Mouse (Mus musculus) liver, embryonic 14.5 days (tissue): Measurements from ENCODE around the gene Syndig1l. TPM values are rescaled to one million over a fixed set of nuclear protein-coding genes. Genes with fewer than 3 reads are reported as not detected.

Experiments
- ATAC-seq: fragments of 200-750 bp; cut with Nextera tagmentation; 2 replicates; pipeline ENCODE4 v1.8.0; 2017; ENCODE audit warnings: moderate number of reproducible peaks, mild to moderate bottlenecking, moderate library complexity; ENCODE audit not compliant: insufficient read depth
- DNase-seq, 3 experiments: peaks; one replicate each; pipeline ENCODE4 v3.0.0-alpha.2; 2012 to 2013; ENCODE audit warnings: low read depth in 3 of 3, low spot score in 3 of 3
- H3K27ac ChIP-seq: fragments of 300-500 bp; sonication (generic); 2 replicates; pipeline ENCODE4 v1.5.1; 2014; ENCODE audit warnings: moderate library complexity, mild to moderate bottlenecking, control low read depth, inconsistent platforms
- H3K27me3 ChIP-seq: fragments of 300-500 bp; sonication (generic); 2 replicates; pipeline ENCODE4 v1.6.1; 2014; ENCODE audit warnings: mild to moderate bottlenecking, low read length, moderate library complexity; ENCODE audit not compliant: control insufficient read depth, insufficient read depth
- H3K36me3 ChIP-seq: fragments of 300-500 bp; sonication (generic); replicated peaks from 2 replicates; pipeline ENCODE4 v1.6.1; 2014; ENCODE audit warnings: low read depth; ENCODE audit not compliant: control insufficient read depth, insufficient read depth
- H3K4me1 ChIP-seq, 2 experiments: fragments of 200-500 bp in 1 of 2; fragments of 300-500 bp in 1 of 2; sonication (generic) in 1 of 2; replicated peaks; 2 replicates each; pipeline ENCODE4 v1.6.1; 2012 to 2014; ENCODE audit warnings: antibody characterized with exemption in 1 of 2, inconsistent platforms in 1 of 2, low read length in 1 of 2; ENCODE audit not compliant: control insufficient read depth in 2 of 2, insufficient read depth in 2 of 2
- H3K4me2 ChIP-seq: fragments of 300-500 bp; sonication (generic); 2 replicates; pipeline ENCODE4 v1.6.1; 2014; ENCODE audit warnings: low read depth, mild to moderate bottlenecking, control low read depth, moderate library complexity
- H3K4me3 ChIP-seq, 2 experiments: fragments of 200-500 bp in 1 of 2; fragments of 300-500 bp in 1 of 2; sonication (generic) in 1 of 2; 2 replicates each; pipeline ENCODE4 v1.5.1; 2012 to 2014; ENCODE audit warnings: low read depth in 2 of 2, low read length in 2 of 2, mild to moderate bottlenecking in 2 of 2, control low read depth in 1 of 2, inconsistent platforms in 1 of 2, moderate library complexity in 1 of 2; ENCODE audit not compliant: insufficient read depth in 1 of 2
- H3K9ac ChIP-seq: fragments of 300-500 bp; sonication (generic); replicated peaks from 2 replicates; pipeline ENCODE4 v1.6.1; 2014; ENCODE audit warnings: mild to moderate bottlenecking, control low read depth, moderate library complexity
- H3K9me3 ChIP-seq: fragments of 300-500 bp; sonication (generic); 2 replicates; pipeline ENCODE4 v1.6.1; 2016; ENCODE audit warnings: low read length, mixed read lengths; ENCODE audit not compliant: control insufficient read depth
- CTCF ChIP-seq: IDR thresholded peaks from 2 replicates; pipeline ENCODE4 v1.5.1; 2016; ENCODE audit warnings: antibody characterized with exemption, low read depth, control low read depth
- EP300 ChIP-seq: IDR thresholded peaks from 2 replicates; pipeline ENCODE4 v1.6.1; 2016; ENCODE audit warnings: antibody characterized with exemption, low read depth
- WGBS: fragments of 180-500 bp; shearing (Covaris S2); extraction: QIAGEN DNeasy Blood & Tissue Kit; methylation state at CpG from one replicate; pipeline ENCODE4 v1.1.7; 2014; ENCODE audit not compliant: insufficient replicate concordance; 5-methylcytosine and 5-hydroxymethylcytosine counted together
- polyA plus RNA-seq, 2 experiments: library from polyadenylated mRNA; depleted of rRNA in 1 of 2; stranded (reverse) in 1 of 2; unstranded in 1 of 2; fragments of >200 nt; fragmentation: Nextera tagmentation in 1 of 2; extraction: Ambion mirVana in 1 of 2; gene quantifications; 2 replicates each; pipeline versions ENCODE4 v1.2.1 to v1.2.3; 2012 to 2014

The Syndig1l gene
- polyA plus RNA-seq, 2 experiments = 0.04 to 0.08 TPM

GRCm38 (mm10) chr12:84684569-84684968, 14.1 kb downstream of the Syndig1l start:
- H3K4me2 ChIP-seq = no peak overlapping the region
- WGBS = 46% methylated on average over 7 of the region's 7 CpGs
- H3K27me3 ChIP-seq = no peaks in the 10 kb centered on the region
- DNase-seq (no peak), ATAC-seq (no peak)
- H3K4me3 ChIP-seq = no peak overlapping the region
- no peaks in the 10 kb centered on the region for H3K36me3 ChIP-seq
- no peak overlapping the region for H3K9ac ChIP-seq
- no peaks in the 10 kb centered on the region for H3K4me1 ChIP-seq
- TF ChIP-seq EP300 (no peak), CTCF (no peak)
- no peak overlapping the region for H3K27ac ChIP-seq
- H3K9me3 ChIP-seq = no peaks in the 10 kb centered on the region

GRCm38 (mm10) chr12:84676011-84676410, 22.6 kb downstream of the Syndig1l start:
- ATAC-seq = no peak
- no peak overlapping the region for H3K27ac ChIP-seq
- H3K9ac ChIP-seq = no peak overlapping the region
- 51% methylated on average over 3 of the region's 3 CpGs for WGBS
- H3K9me3 ChIP-seq = no peaks in the 10 kb centered on the region
- H3K4me1 ChIP-seq = no peaks in the 10 kb centered on the region
- no peak overlapping the region for H3K4me3 ChIP-seq
- no peak for DNase-seq
- H3K4me2 ChIP-seq = no peak overlapping the region
- TF ChIP-seq EP300 (no peak), CTCF (no peak)
- no peaks in the 10 kb centered on the region for H3K27me3 ChIP-seq
- no peaks in the 10 kb centered on the region for H3K36me3 ChIP-seq

GRCm38 (mm10) chr12:84674666-84675526, 23.7 kb downstream of the Syndig1l start:
- no peak for ATAC-seq
- Histone ChIP-seq H3K9ac (no peak overlapping the region), H3K27me3 (no peaks in the 10 kb centered on the region), H3K4me1 (no peaks in the 10 kb centered on the region), H3K27ac (no peak overlapping the region), H3K4me3 (no peak overlapping the region), H3K9me3 (no peaks in the 10 kb centered on the region), H3K36me3 (no peaks in the 10 kb centered on the region), H3K4me2 (no peak overlapping the region)
- TF ChIP-seq EP300 (no peak), CTCF (no peak)
- no peak for DNase-seq
- 37% methylated on average over 14 of the region's 14 CpGs for WGBS

- TF ChIP-seq CTCF (no peak), EP300 (no peak)
- Histone ChIP-seq H3K27me3 (no peaks in the 10 kb centered on the region; the same call in 1 of the 2 replicates), H3K36me3 (no peaks in the 10 kb centered on the region), H3K9ac (no peak overlapping the region), H3K27ac (no peak overlapping the region), H3K4me1 (no peaks in the 10 kb centered on the region), H3K9me3 (no peaks in the 10 kb centered on the region), H3K4me2 (no peak overlapping the region), H3K4me3 (no peak overlapping the region)
- DNase-seq (no peak), ATAC-seq (no peak)
- WGBS = 22% methylated on average over 10 of the region's 10 CpGs
These were observed 27.0 kb downstream of the Syndig1l start for GRCm38 (mm10) chr12:84671646-84672045.

- Histone ChIP-seq H3K36me3 (no peaks in the 10 kb centered on the region), H3K4me3 (no peak overlapping the region), H3K27ac (no peak overlapping the region), H3K9ac (no peak overlapping the region), H3K4me2 (no peak overlapping the region), H3K4me1 (no peaks in the 10 kb centered on the region), H3K9me3 (no peaks in the 10 kb centered on the region), H3K27me3 (no peaks in the 10 kb centered on the region; the same call in 1 of the 2 replicates)
- TF ChIP-seq EP300 (no peak), CTCF (peak; percentile 57)
- DNase-seq (peak in 2 of 3 experiments; percentile 6 to 11), ATAC-seq (no peak)
- 60% methylated on average over 3 of the region's 3 CpGs for WGBS
These were observed 28.1 kb downstream of the Syndig1l start for GRCm38 (mm10) chr12:84670555-84670954.
